Mouse (Mus musculus) gastrocnemius, postnatal 4 days (tissue): ENCODE measurements around the gene Akap13. TPM values are rescaled to one million over a fixed set of nuclear protein-coding genes. Genes with fewer than 3 reads are reported as not detected.

ENCODE experiments used
- DNase-seq, 2 experiments: peaks; one replicate each; pipeline ENCODE4 v3.0.0; 2021 to 2022; ENCODE audit warnings: low spot score in 2 of 2, mixed read lengths in 2 of 2
- total RNA-seq, 2 experiments: library from RNA; stranded (reverse); gene quantifications; 2 replicates each; pipeline ENCODE4 v1.2.3; 2021

Akap13 gene
- total RNA-seq, 2 experiments from 2014 or later: 88.7 to 102 TPM

- DNase-seq: no peak
Observed at GRCm38 (mm10) chr7:75515472-75515871, 60.1 kb downstream of the Akap13 start.

- no peak for DNase-seq
Observed at GRCm38 (mm10) chr7:75516716-75517619, 61.6 kb downstream of the Akap13 start.

GRCm38 (mm10) chr7:75520531-75520930 lies 65.2 kb downstream of the Akap13 start:
- DNase-seq: no peak

GRCm38 (mm10) chr7:75521199-75521598 lies 65.9 kb downstream of the Akap13 start:
- no peak for DNase-seq

- DNase-seq: no peak
Observed at GRCm38 (mm10) chr7:75522226-75522625, 66.9 kb downstream of the Akap13 start.

GRCm38 (mm10) chr7:75524789-75525569 lies 69.6 kb downstream of the Akap13 start:
- DNase-seq: no peak

- no peak for DNase-seq
Observed at GRCm38 (mm10) chr7:75525716-75526401, 70.5 kb downstream of the Akap13 start.

- no peak for DNase-seq
Observed at GRCm38 (mm10) chr7:75528751-75529150, 73.4 kb downstream of the Akap13 start.

- DNase-seq: no peak
Observed at GRCm38 (mm10) chr7:75529857-75530437, 74.6 kb downstream of the Akap13 start.

- no peak for DNase-seq
Observed at GRCm38 (mm10) chr7:75530642-75531041, 75.3 kb downstream of the Akap13 start.

GRCm38 (mm10) chr7:75533079-75533478 lies 77.7 kb downstream of the Akap13 start:
- DNase-seq: no peak

GRCm38 (mm10) chr7:75536298-75536697 lies 81.0 kb downstream of the Akap13 start:
- no peak for DNase-seq

- DNase-seq: no peak
Observed at GRCm38 (mm10) chr7:75537567-75537966, 82.2 kb downstream of the Akap13 start.

- no peak for DNase-seq
Observed at GRCm38 (mm10) chr7:75538513-75538912, 83.2 kb downstream of the Akap13 start.

GRCm38 (mm10) chr7:75539168-75539567 lies 83.8 kb downstream of the Akap13 start:
- no peak for DNase-seq

GRCm38 (mm10) chr7:75549856-75550255 lies 94.5 kb downstream of the Akap13 start:
- DNase-seq: no peak

GRCm38 (mm10) chr7:75550791-75551336 lies 95.5 kb downstream of the Akap13 start:
- no peak for DNase-seq

GRCm38 (mm10) chr7:75553002-75553666 lies 97.8 kb downstream of the Akap13 start:
- no peak for DNase-seq

GRCm38 (mm10) chr7:75553667-75554045 lies 98.3 kb downstream of the Akap13 start:
- DNase-seq: no peak

- no peak for DNase-seq
Observed at GRCm38 (mm10) chr7:75554065-75554464, 98.7 kb downstream of the Akap13 start.
